Comparison of ENCODE assay signal across 8 mouse cellular contexts in genomic region chr3:127161085-127161837, GRCm38 (mm10).
DNase-seq lines count a peak whose midpoint lies in the region; ATAC-seq and TF ChIP-seq lines count a peak whose summit lies in the region.

No protein-coding gene starts in this region.

- no peak overlapping the region for H3K27ac ChIP-seq in kidney, postnatal 0 days
- peak overlapping the region; percentile 83 for H3K27ac ChIP-seq in hindbrain, postnatal 0 days
- no peak overlapping the region for H3K27ac ChIP-seq in neural tube, embryonic 12.5 days
- no peak overlapping the region for H3K27ac ChIP-seq in thymus, adult 2 months (ENCODE audit: control insufficient read depth, insufficient read depth, low read length)

- peaks cover 6% of the 10 kb centered on the region; the same call in 1 of the 2 replicates for H3K27me3 ChIP-seq in kidney, postnatal 0 days (ENCODE audit: insufficient read depth, low read length)
- no peaks in the 10 kb centered on the region for H3K27me3 ChIP-seq in hindbrain, postnatal 0 days (ENCODE audit: insufficient read depth, low read length)
- H3K27me3 ChIP-seq in neural tube, embryonic 12.5 days (replicated peaks): 0 out of 2 replicates have a peak, but pooled peaks cover 7% of the 10 kb centered on the region
- H3K27me3 ChIP-seq in thymus, adult 2 months (ENCODE audit: control insufficient read depth, insufficient read depth, low read length): peaks cover 4% of the 10 kb centered on the region

- 0 out of 2 replicates have a peak, but pooled peaks cover 7% of the 10 kb centered on the region for H3K4me1 ChIP-seq in kidney, postnatal 0 days (replicated peaks; ENCODE audit: insufficient read depth, low read length)
- 0 out of 2 replicates have a peak, but pooled peaks cover 3% of the 10 kb centered on the region for H3K4me1 ChIP-seq in hindbrain, postnatal 0 days (ENCODE audit: insufficient read depth, low read length)
- H3K4me1 ChIP-seq in neural tube, embryonic 12.5 days: peaks cover 15% of the 10 kb centered on the region
- H3K4me1 ChIP-seq in thymus, adult 2 months (replicated peaks; ENCODE audit: control insufficient read depth, insufficient read depth, low read length): no peaks in the 10 kb centered on the region

- intact Hi-C loops in left cerebral cortex, postnatal 10 days (cut with DNase I): loop anchor here (10.0 kb wide), 1 partner anchor 146 kb away; no protein-coding TSS in a partner anchor

- H3K4me2 ChIP-seq in kidney, postnatal 0 days (ENCODE audit: low read length): peak overlapping the region; percentile 98
- H3K4me2 ChIP-seq in hindbrain, postnatal 0 days (ENCODE audit: low read depth, low read length): peak overlapping the region; percentile 99
- peak overlapping the region; percentile 94 for H3K4me2 ChIP-seq in neural tube, embryonic 12.5 days (replicated peaks)

- WGBS in kidney, postnatal 0 days: 5% methylated on average over 23 of the region's 23 CpGs
- 5% methylated on average over 23 of the region's 23 CpGs for WGBS in hindbrain, postnatal 0 days
- 4% methylated on average over 23 of the region's 23 CpGs for WGBS in neural tube, embryonic 12.5 days
- 15% methylated on average over 23 of the region's 23 CpGs for WGBS in thymus, adult 2 months

- ATAC-seq in kidney, postnatal 0 days (replicated peaks; ENCODE audit: low FRiP score, low read depth): no peak
- ATAC-seq in hindbrain, postnatal 0 days: no peak
- ATAC-seq in neural tube, embryonic 12.5 days (ENCODE audit: low FRiP score, low read depth): peak; percentile 52; the same call in 1 of the 2 replicates

- no peak for TF ChIP-seq POLR2A in thymus, adult 2 months (IDR thresholded peaks at IDR 0.05; ENCODE audit: control insufficient read depth, extremely low read depth, insufficient read depth, low read length, poor library complexity)

- TF ChIP-seq CTCF in kidney, postnatal 0 days (IDR thresholded peaks at IDR 0.05; ENCODE audit: low read depth): no peak
- TF ChIP-seq CTCF in hindbrain, postnatal 0 days (IDR thresholded peaks at IDR 0.05; ENCODE audit: low read depth): no peak
- TF ChIP-seq CTCF in thymus, adult 2 months (IDR thresholded peaks at IDR 0.05; ENCODE audit: borderline replicate concordance, control insufficient read depth, extremely low read depth, insufficient read depth, low read length, poor library complexity): no peak

- H3K4me3 ChIP-seq in kidney, postnatal 0 days (replicated peaks; ENCODE audit: low read depth, low read length): peak overlapping the region; percentile 43
- H3K4me3 ChIP-seq in hindbrain, postnatal 0 days (ENCODE audit: low read length): peak overlapping the region; percentile 68
- peak overlapping the region; percentile 47 for H3K4me3 ChIP-seq in neural tube, embryonic 12.5 days
- no peak overlapping the region for H3K4me3 ChIP-seq in thymus, adult 2 months (ENCODE audit: control insufficient read depth, insufficient read depth, low read length)

- DNase-seq in kidney, postnatal 0 days (ENCODE audit: low spot score): peak; percentile 27
- no peak for DNase-seq in kidney, postnatal 10 days
- peak; percentile 38 for DNase-seq in embryo, embryonic 11 days
- peak; percentile 36 for DNase-seq in hindbrain, postnatal 0 days (ENCODE audit: low spot score)
- no peak for DNase-seq in left cerebral cortex, postnatal 10 days (ENCODE audit: extremely low spot score in 1 of 2, low spot score in 2 of 2)
- no peak for DNase-seq in ovary, adult 18-20 months (ENCODE audit: low spot score)
- no peak for DNase-seq in thymus, adult 2 months

- no peak overlapping the region for H3K9ac ChIP-seq in kidney, postnatal 0 days (ENCODE audit: low read depth, low read length)
- peak overlapping the region; percentile 69 for H3K9ac ChIP-seq in hindbrain, postnatal 0 days (replicated peaks; ENCODE audit: low read length)
- peak overlapping the region; percentile 49 for H3K9ac ChIP-seq in neural tube, embryonic 12.5 days

- no peaks in the 10 kb centered on the region for H3K36me3 ChIP-seq in kidney, postnatal 0 days (ENCODE audit: insufficient read depth, low read length)
- no peaks in the 10 kb centered on the region for H3K36me3 ChIP-seq in hindbrain, postnatal 0 days (ENCODE audit: insufficient read depth, low read length)
- no peaks in the 10 kb centered on the region for H3K36me3 ChIP-seq in neural tube, embryonic 12.5 days
- H3K36me3 ChIP-seq in thymus, adult 2 months (ENCODE audit: control insufficient read depth, insufficient read depth, low read length): no peaks in the 10 kb centered on the region

- H3K9me3 ChIP-seq in kidney, postnatal 0 days (replicated peaks; ENCODE audit: low read length): no peaks in the 10 kb centered on the region
- H3K9me3 ChIP-seq in hindbrain, postnatal 0 days (ENCODE audit: low read length): no peaks in the 10 kb centered on the region
- H3K9me3 ChIP-seq in neural tube, embryonic 12.5 days: no peaks in the 10 kb centered on the region

Comparison
In these comparisons a context has a peak if more than half of its experiments do, and no peak if none do; other contexts are left out.
1. DNase-seq: peak in kidney, postnatal 0 days (single experiment), embryo, embryonic 11 days (single experiment) and hindbrain, postnatal 0 days (single experiment); none in kidney, postnatal 10 days (single experiment), left cerebral cortex, postnatal 10 days (0 of 2), ovary, adult 18-20 months (single experiment) and thymus, adult 2 months (single experiment).
2. Peak in every context shown above with its lines, with median percentiles within 50 percentile points of each other: H3K4me2 ChIP-seq.